Mouse (Mus musculus): ENCODE measurements around the gene Olfr1448.
"Not testable (repeated sequence)": the region's sequence is repeated elsewhere in the genome, so short reads cannot be mapped to it uniquely, and the experiment has no call there.

Gene Olfr1448

DNA sequence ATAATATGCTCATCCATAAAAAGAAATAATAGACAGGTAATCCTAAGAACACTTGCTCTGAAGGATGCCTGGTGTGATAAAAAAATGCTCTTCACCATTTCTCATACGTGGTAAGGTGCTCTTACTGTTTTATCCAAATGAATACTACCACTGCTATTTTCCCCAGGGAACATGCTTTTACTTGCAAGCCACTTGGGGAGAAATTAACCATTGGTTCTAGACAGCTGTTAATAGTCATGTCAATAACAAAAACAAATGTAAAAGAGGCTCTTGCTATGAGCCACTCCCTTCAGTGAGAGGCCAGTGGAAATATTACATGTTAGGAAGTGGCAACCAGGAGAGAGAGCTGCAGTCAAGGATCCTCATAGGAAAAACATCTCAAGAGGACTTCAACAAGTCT is at the start of gene Olfr1448:
TSS of gene Olfr1448 (minus strand) at position 101 of the 400 bp plus-strand sequence.
- DNase-seq, result no peak

GRCm38 (mm10) chr19:12970082-12970481 is 45.9 kb upstream of the Olfr1448 start:
- not testable (repeated sequence) for DNase-seq

DNA sequence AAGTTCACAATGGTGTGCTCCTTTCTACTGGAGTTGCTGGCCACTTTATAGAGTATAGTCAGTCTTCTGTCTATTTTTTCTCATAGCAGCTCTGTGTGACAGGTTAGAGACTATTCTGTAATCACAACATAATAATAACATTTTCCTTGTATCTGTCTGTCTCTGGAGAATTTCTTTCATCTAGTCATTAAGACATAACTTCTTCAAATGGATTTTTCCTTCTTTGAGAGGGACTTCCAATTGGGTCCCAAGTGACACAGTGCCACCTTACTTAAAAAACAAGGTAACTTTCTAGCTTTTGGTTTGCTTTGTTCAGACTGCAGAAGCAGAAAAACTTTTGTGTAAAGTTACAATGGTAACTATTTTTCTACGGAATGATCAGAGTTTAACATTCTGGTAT is 25.7 kb upstream of the Olfr1448 start, which contains the start of gene Olfr1450:
TSS of gene Olfr1450 (plus strand) at position 301 of the 400 bp plus-strand sequence.
- no peak for DNase-seq

DNA sequence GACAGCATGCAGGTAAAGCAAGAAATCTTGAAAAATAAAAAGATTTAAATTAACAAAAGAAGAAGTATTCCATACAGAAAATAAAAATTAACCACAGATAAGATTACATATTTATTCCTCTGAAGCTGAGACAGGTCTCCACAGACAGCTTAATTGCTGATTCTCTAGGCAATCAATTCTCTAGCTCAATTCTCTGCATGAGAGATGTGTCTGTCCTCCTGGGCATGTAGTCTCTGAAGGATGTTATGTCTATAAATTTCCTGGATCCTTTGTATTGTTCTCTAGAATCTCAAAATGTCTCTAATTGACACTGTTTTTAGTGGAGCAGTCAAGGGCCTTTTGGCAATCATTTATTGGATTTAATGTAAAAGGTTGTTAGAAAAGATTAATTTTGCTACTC is 6.3 kb upstream of the Olfr1448 start, which contains the start of gene Olfr1449:
TSS of gene Olfr1449 (plus strand) at position 301 of the 400 bp plus-strand sequence.
- DNase-seq, result no peak

DNA sequence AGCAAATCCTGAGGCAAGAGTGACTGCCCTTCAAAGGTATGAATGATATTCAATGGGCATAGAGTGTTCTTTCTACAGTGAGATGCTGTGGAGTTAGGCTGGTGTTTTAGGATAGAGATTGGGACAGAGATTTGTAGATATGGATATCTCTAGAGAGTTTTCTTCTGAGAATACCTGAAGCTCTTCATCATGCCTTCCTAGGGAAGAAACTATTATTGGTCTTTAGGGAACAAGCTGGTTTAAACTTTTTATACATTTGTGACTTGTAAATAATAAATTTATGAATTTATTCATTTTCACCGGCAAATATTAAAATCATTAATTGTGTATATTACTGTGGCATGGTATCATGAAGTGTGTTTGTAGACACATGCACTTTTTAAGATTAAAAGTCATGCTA is 20.6 kb downstream of the Olfr1448 start, which contains the start of gene Olfr1447:
TSS of gene Olfr1447 (minus strand) at position 101 of the 400 bp plus-strand sequence.
- DNase-seq, result no peak

DNA sequence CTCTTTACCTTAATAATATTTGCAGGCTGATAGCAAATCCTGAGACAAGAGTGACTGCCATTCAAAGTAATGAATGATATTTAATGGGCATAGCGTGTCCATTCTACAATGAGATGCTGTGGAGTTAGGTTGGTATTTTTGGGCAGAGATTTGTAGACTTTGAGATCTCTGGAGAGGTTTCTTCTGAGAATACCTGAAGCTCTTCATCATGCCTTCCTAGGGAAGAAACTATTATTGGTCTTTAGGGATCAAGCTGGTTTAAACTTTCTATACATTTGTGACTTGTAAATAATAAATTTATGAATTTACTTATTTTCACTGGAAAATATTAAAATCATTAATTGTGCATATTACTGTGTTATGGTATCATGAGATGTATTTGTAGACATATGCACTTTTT is 30.8 kb downstream of the Olfr1448 start, which contains the start of gene Olfr1446:
TSS of gene Olfr1446 (minus strand) at position 101 of the 400 bp plus-strand sequence.
- DNase-seq, result no peak

GRCm38 (mm10) chr19:12883555-12883954 is 40.7 kb downstream of the Olfr1448 start, which contains the start of gene Olfr1445:
Gene Olfr1445 (plus strand): TSS chr19:12883855.
- DNase-seq, result no peak

Data from right cerebral cortex, postnatal 4 days (tissue).